Mouse (Mus musculus) gastrocnemius, postnatal 36 days (tissue): ENCODE measurements around the gene Treml2. TPM values are rescaled to one million over a fixed set of nuclear protein-coding genes. Genes with fewer than 3 reads are reported as not detected.
"Not testable (repeated sequence)": the region's sequence is repeated elsewhere in the genome, so short reads cannot be mapped to it uniquely, and the experiment has no call there.

ENCODE experiments used
- DNase-seq, 2 experiments: peaks; one replicate each; pipeline ENCODE4 v3.0.0; 2022
- intact Hi-C: fragments of 180-260 bp; cut with DNase I; formaldehyde crosslinking; loops from one replicate; pipeline ENCODE4 v1.15.1; 2025
- total RNA-seq, 2 experiments: library from RNA; stranded (reverse); gene quantifications; 2 replicates each; pipeline ENCODE4 v1.2.3; 2021

Treml2 gene
- total RNA-seq, 2 experiments from 2014 or later: 0.05 TPM; not detected in 1

GRCm38 (mm10) chr17:48345824-48346223 lies 46.5 kb downstream of the Treml2 start:
- DNase-seq: no peak
- intact Hi-C loops: no loop called here

DNA sequence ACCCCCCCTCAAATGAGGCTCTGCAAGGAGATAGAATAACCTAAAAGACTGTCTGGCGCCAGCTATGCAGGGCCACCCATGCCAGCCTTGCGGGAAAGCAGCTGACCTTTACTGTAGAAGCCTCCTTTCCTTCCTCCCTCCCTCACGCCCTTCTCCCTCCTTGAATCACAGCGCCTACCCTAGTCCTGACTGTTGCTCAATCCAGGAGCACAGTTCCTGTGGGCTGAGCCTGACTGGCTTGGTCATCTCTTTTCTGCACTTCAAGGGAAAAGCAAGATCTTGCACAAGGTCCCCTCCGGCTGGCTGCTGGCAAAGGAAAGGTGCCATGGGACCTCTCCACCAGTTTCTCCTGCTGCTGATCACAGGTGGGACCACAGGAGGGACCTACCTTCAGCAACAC lies 46.9 kb downstream of the Treml2 start, which contains the start of gene Trem2:
Trem2 (plus strand) TSS at position 171 of the 400 bp plus-strand sequence.
- DNase-seq: no peak
- intact Hi-C loops: no loop called here

- DNase-seq: no peak
- intact Hi-C loops: no loop called here
Observed at GRCm38 (mm10) chr17:48346834-48347233, 47.5 kb downstream of the Treml2 start.

- intact Hi-C loops: no loop called here
Observed at GRCm38 (mm10) chr17:48347287-48347686, 48.0 kb downstream of the Treml2 start.

GRCm38 (mm10) chr17:48350681-48351193 lies 51.4 kb downstream of the Treml2 start:
- no peak for DNase-seq
- intact Hi-C loops: no loop called here

More at GRCm38 (mm10) chr17:48347287-48347686, 48.0 kb downstream of the Treml2 start:
- DNase-seq: no peak

DNA sequence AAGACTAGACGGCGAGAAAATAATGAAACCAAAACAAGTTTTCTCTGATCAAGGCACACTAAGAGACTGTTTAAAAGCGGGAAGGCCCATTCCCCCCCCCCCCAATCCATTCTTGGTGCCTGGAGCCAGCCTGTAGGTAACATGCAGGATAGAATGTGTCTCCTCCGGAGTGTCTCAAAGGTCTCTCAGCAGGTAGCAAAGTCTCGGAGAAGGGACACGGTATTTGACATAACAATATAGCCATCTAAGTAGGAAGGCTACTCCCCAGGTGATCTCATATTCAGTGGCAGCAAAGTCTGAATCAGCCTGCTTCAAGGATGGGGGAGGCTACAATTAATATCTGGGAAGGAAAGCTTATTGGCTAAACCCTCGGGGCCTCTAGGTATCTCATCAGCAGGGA lies 53.7 kb downstream of the Treml2 start:
- DNase-seq, intact Hi-C loops: not testable (repeated sequence)

DNA sequence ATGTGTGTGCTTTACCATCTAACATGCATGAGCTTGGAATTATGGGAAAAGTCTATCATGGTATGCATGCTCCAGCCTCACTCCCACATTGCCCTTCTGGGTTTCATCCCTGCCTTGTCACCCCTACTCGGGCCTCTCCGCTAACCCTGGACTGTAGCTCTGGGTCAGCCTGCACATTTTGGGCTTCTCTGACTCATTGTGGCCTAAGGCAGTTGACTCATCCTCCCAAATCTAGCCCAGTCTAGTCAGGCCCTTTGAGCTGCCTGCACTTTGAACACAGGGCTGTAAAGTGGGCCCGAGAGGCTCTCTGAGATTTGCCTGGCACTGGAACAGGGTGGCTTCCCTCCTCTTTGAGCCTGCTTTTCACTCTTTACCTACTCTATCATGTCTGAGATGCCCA lies 56.5 kb downstream of the Treml2 start:
- no peak for DNase-seq
- intact Hi-C loops: no loop called here

DNA sequence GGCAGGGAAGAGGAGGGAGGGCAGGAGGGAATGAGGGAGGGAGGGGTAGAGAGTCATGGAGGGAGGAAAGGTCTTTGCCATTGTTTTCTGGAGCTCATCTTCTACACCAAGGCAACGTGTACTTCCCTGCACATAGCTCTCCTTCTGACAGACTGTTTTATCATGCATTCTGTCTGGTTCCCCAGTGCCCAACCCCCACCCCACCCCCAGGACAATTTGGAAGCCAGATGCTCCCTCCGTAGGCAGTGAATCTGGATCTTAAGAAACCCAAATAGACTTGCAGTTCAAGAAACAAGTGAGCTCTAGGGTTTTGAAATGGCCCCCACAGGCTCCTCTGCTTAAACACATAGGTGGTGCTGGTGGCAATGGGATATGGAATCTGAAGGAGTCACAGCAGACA lies 58.6 kb downstream of the Treml2 start:
- DNase-seq: no peak
- intact Hi-C loops: no loop called here

GRCm38 (mm10) chr17:48359616-48360015 lies 60.3 kb downstream of the Treml2 start, which contains the start of gene Treml1:
TSS of gene Treml1 (plus strand) at chr17:48359916.
- intact Hi-C loops: no loop called here
- DNase-seq: no peak

DNA sequence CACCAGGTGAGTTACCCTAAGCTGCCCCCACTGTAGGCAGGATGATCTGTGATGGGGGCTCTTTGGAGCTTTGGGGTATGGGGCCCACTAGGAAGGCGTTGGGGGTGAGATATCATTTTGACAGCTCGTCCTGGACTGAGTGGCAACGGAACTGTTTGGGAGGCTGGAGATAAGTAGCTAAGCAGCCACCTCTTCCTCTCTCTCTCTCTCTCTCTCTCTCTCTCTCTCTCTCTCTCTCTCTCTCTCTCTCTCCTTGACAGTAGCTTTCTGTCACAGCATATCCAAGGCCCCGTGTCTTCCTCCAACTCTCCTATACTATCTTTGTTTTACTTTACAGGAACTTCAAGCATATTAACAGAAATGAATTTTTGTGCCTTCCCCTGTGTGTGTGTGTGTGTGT lies 61.2 kb downstream of the Treml2 start:
- DNase-seq: no peak
- intact Hi-C loops: no loop called here

Other genes with a start within 250 kb of the Treml2 start
- not detected for gene 1700067P10Rik, start 210.2 kb upstream of the Treml2 start, total RNA-seq
- not detected for gene 9830107B12Rik, start 153.2 kb upstream of the Treml2 start, total RNA-seq
- gene A530064D06Rik, start 132.2 kb upstream of the Treml2 start, total RNA-seq: not detected
- not detected for gene Trem1, start 66.7 kb upstream of the Treml2 start, total RNA-seq
- gene Trem3, start 51.7 kb upstream of the Treml2 start, total RNA-seq: not detected
- not detected for gene Treml4, start 35.2 kb upstream of the Treml2 start, total RNA-seq
- under 1 TPM in 1 of 2 experiments, not detected in 1; 0.07 TPM for gene B430306N03Rik, start 16.6 kb downstream of the Treml2 start, total RNA-seq
- gene Trem2, start 46.9 kb downstream of the Treml2 start, total RNA-seq: under 1 TPM; 0.33 to 0.49 TPM
- gene Treml1, start 60.4 kb downstream of the Treml2 start, total RNA-seq: not detected
- gene Nfya, start 110.4 kb downstream of the Treml2 start, total RNA-seq: 1 to 10 TPM; 4.4 to 6.7 TPM
- 10 to 100 TPM in 1 of 2 experiments, 1 to 10 TPM in 1; 9.2 to 10.6 TPM for gene Oard1, start 110.5 kb downstream of the Treml2 start, total RNA-seq
- 100 to 1,000 TPM; 445 to 493 TPM for gene Apobec2, start 133.4 kb downstream of the Treml2 start, total RNA-seq
- not detected for gene Tspo2, start 152.0 kb downstream of the Treml2 start, total RNA-seq
- gene Unc5cl, start 155.4 kb downstream of the Treml2 start, total RNA-seq: not detected